Mouse (Mus musculus) CD4-positive helper T cell, adult 2 months (primary cell): ENCODE results near the gene Tacc2.

Experiments used
- DNase-seq: peaks from one replicate; pipeline ENCODE4 v3.0.0-alpha.2; 2012; ENCODE audit warnings: low read depth, missing footprints, low spot score

Tacc2 gene

GRCm38 (mm10) chr7:130812407-130812806, 235.2 kb downstream of the Tacc2 start:
- peak; percentile 37 for DNase-seq
